Mouse (Mus musculus) forebrain, embryonic 14.5 days (tissue): ENCODE measurements around the gene Prrt1. TPM values are rescaled to one million over a fixed set of nuclear protein-coding genes. Genes with fewer than 3 reads are reported as not detected.
A peak's percentile ranks its signal among the peaks of the same experiment; 100 is the strongest.

Experiments used
- ATAC-seq: fragments of 200-750 bp; cut with Nextera tagmentation; 2 replicates; pipeline ENCODE4 v1.8.0; 2017; ENCODE audit warnings: mild to moderate bottlenecking, moderate library complexity
- DNase-seq: peaks from one replicate; pipeline ENCODE4 v3.0.0-alpha.2; 2015; ENCODE audit warnings: low spot score
- H3K27ac ChIP-seq: fragments of 300-500 bp; sonication (generic); 2 replicates; pipeline ENCODE4 v1.5.1; 2014; ENCODE audit warnings: low read depth, mild to moderate bottlenecking, control low read depth, low read length, moderate library complexity
- H3K27me3 ChIP-seq: fragments of 300-500 bp; sonication (generic); replicated peaks from 2 replicates; pipeline ENCODE4 v1.6.1; 2014; ENCODE audit warnings: low read length, control low read depth, mixed read lengths; ENCODE audit not compliant: control insufficient read depth, insufficient read depth
- H3K36me3 ChIP-seq: fragments of 300-500 bp; sonication (generic); 2 replicates; pipeline ENCODE4 v1.6.1; 2014; ENCODE audit warnings: low read length, control low read depth; ENCODE audit not compliant: control insufficient read depth, insufficient read depth
- H3K4me1 ChIP-seq: fragments of 300-500 bp; sonication (generic); 2 replicates; pipeline ENCODE4 v1.6.1; 2014; ENCODE audit warnings: antibody characterized with exemption, low read length, control low read depth; ENCODE audit not compliant: control insufficient read depth, insufficient read depth
- H3K4me2 ChIP-seq: fragments of 300-500 bp; sonication (generic); 2 replicates; pipeline ENCODE4 v1.6.1; 2014; ENCODE audit warnings: mild to moderate bottlenecking, control low read depth, low read length
- H3K4me3 ChIP-seq: fragments of 300-500 bp; sonication (generic); 2 replicates; pipeline ENCODE4 v1.5.1; 2014; ENCODE audit warnings: low read depth, low read length, control low read depth
- H3K9ac ChIP-seq: fragments of 300-500 bp; sonication (generic); 2 replicates; pipeline ENCODE4 v1.6.1; 2014; ENCODE audit warnings: mild to moderate bottlenecking, low read length, control low read depth, moderate library complexity
- H3K9me3 ChIP-seq: fragments of 300-500 bp; sonication (generic); replicated peaks from 2 replicates; pipeline ENCODE4 v1.6.1; 2016; ENCODE audit warnings: low read length, control low read depth, mixed read lengths; ENCODE audit not compliant: control insufficient read depth
- WGBS: fragments of 180-500 bp; shearing (Covaris S2); extraction: QIAGEN DNeasy Blood & Tissue Kit; methylation state at CpG from one replicate; pipeline ENCODE4 v1.1.7; 2014; 5-methylcytosine and 5-hydroxymethylcytosine counted together
- polyA plus RNA-seq: library from polyadenylated mRNA; unstranded; fragments of >200 nt; fragmentation: Nextera tagmentation; extraction: Ambion mirVana; gene quantifications from 2 replicates; pipeline ENCODE4 v1.2.1, GENCODE M21; 2014

The Prrt1 gene
- polyA plus RNA-seq: 5.0 and 5.5 TPM in 2 replicates

- Histone ChIP-seq H3K4me3 (peak within 1 kb of the TSS; percentile 71), H3K27me3 (peaks cover 20% of the 10 kb centered on the region), H3K9ac (peak within 1 kb of the TSS; percentile 76), H3K9me3 (no peaks in the 10 kb centered on the region), H3K36me3 (peaks cover 5% of the 10 kb centered on the region), H3K4me1 (peaks cover 40% of the 10 kb centered on the region), H3K27ac (peak within 1 kb of the TSS; percentile 91), H3K4me2 (peak within 1 kb of the TSS; percentile 87)
- 1% methylated on average over 16 of the region's 16 CpGs for WGBS
- DNase-seq: peak; percentile 90
- ATAC-seq: peak; percentile 35; the same call in 1 of the 2 replicates
Observed at GRCm38 (mm10) chr17:34629221-34629751, at the start of gene Prrt1. Gene Prrt1 (plus strand): TSS chr17:34629533.

GRCm38 (mm10) chr17:34582528-34582927, 46.8 kb upstream of the Prrt1 start:
- Histone ChIP-seq H3K4me3 (no peak overlapping the region), H3K4me1 (peaks cover 7% of the 10 kb centered on the region), H3K36me3 (no peaks in the 10 kb centered on the region), H3K27me3 (no peaks in the 10 kb centered on the region), H3K9me3 (no peaks in the 10 kb centered on the region), H3K27ac (no peak overlapping the region), H3K9ac (no peak overlapping the region), H3K4me2 (no peak overlapping the region)
- DNase-seq (no peak), ATAC-seq (no peak)
- WGBS: 89% methylated on average over 12 of the region's 12 CpGs

DNA sequence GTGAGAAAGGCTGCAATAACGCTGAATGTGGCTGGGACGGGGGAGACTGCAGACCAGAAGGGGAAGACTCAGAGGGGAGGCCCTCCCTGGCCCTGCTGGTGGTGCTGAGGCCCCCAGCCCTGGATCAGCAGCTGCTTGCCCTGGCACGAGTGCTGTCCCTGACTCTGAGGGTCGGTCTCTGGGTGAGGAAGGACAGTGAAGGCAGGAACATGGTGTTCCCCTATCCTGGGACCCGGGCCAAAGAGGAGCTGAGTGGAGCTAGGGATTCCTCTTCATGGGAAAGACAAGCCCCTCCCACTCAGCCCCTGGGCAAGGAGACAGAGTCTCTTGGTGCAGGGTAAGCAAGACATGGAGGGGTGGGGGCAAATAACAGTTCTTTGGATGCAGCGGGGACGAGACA, 45.9 kb upstream of the Prrt1 start:
- no peaks in the 10 kb centered on the region for H3K27me3 ChIP-seq
- H3K4me1 ChIP-seq: peaks cover 7% of the 10 kb centered on the region
- no peaks in the 10 kb centered on the region for H3K9me3 ChIP-seq
- no peak overlapping the region for H3K9ac ChIP-seq
- no peak overlapping the region for H3K4me2 ChIP-seq
- WGBS: 77% methylated on average over 7 of the region's 7 CpGs
- H3K36me3 ChIP-seq: no peaks in the 10 kb centered on the region
- ATAC-seq (no peak), DNase-seq (no peak)
- no peak overlapping the region for H3K4me3 ChIP-seq
- H3K27ac ChIP-seq: no peak overlapping the region

- Histone ChIP-seq H3K27me3 (no peaks in the 10 kb centered on the region), H3K4me2 (no peak overlapping the region), H3K9me3 (no peaks in the 10 kb centered on the region), H3K4me3 (no peak overlapping the region), H3K4me1 (peaks cover 10% of the 10 kb centered on the region), H3K36me3 (no peaks in the 10 kb centered on the region), H3K27ac (no peak overlapping the region), H3K9ac (no peak overlapping the region)
- 91% methylated on average over 8 of the region's 8 CpGs for whole genome bisulfite sequencing
- no peak for DNase-seq
- ATAC-seq: no peak
Observed at GRCm38 (mm10) chr17:34583819-34584218, 45.5 kb upstream of the Prrt1 start.

- Histone ChIP-seq H3K27me3 (no peaks in the 10 kb centered on the region), H3K9me3 (no peaks in the 10 kb centered on the region), H3K27ac (no peak overlapping the region), H3K4me3 (no peak overlapping the region), H3K4me2 (no peak overlapping the region), H3K4me1 (peaks cover 10% of the 10 kb centered on the region), H3K36me3 (no peaks in the 10 kb centered on the region), H3K9ac (no peak overlapping the region)
- DNase-seq: no peak
- WGBS: 87% methylated on average over 8 of the region's 8 CpGs
- ATAC-seq: no peak
Observed at GRCm38 (mm10) chr17:34585121-34585520, 44.2 kb upstream of the Prrt1 start.

DNA sequence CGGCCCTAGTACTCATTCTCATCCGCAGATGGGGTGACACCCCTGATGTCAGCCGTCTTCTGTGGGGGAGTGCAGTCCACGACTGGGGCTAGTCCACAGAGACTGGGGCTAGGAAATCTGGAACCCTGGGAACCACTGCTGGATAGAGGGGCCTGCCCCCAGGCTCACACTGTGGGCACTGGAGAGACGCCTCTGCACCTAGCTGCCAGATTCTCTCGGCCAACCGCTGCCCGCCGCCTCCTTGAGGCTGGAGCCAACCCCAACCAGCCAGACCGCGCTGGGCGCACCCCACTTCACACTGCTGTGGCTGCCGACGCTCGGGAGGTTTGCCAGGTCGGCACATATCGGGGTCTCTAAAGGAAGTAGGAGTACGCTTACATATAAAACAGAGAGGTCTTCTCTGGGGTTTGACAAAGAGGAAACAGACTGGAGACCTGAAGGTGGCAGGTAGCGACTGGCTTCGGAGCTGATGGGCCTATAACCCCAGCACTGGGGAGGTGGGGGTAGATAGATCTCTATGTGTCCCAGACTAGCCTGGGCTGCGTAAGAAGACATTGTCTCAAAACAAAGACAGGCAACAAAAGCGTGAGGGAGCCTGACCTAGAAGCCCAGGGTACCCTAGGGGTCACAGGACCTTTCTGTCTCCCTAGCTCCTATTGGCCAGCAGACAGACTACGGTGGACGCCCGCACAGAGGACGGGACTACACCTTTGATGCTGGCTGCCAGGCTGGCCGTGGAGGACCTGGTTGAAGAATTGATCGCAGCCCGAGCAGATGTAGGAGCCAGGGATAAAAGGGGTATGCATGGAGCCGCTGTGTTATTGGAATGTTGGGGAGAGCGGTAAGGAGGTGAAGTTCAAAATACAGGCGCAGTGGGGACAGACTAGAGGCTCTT, 43.2 kb upstream of the Prrt1 start:
- H3K27me3 ChIP-seq: no peaks in the 10 kb centered on the region
- peak; percentile 0; the same call in 1 of the 2 replicates for ATAC-seq
- H3K36me3 ChIP-seq: no peaks in the 10 kb centered on the region
- DNase-seq: peak; percentile 40
- peak overlapping the region; percentile 87 for H3K4me2 ChIP-seq
- H3K27ac ChIP-seq: peak overlapping the region; percentile 98
- H3K4me3 ChIP-seq: peak overlapping the region; percentile 63
- WGBS: 14% methylated on average over 32 of the region's 32 CpGs
- peaks cover 18% of the 10 kb centered on the region for H3K4me1 ChIP-seq
- no peaks in the 10 kb centered on the region for H3K9me3 ChIP-seq
- H3K9ac ChIP-seq: peak overlapping the region; percentile 94

DNA sequence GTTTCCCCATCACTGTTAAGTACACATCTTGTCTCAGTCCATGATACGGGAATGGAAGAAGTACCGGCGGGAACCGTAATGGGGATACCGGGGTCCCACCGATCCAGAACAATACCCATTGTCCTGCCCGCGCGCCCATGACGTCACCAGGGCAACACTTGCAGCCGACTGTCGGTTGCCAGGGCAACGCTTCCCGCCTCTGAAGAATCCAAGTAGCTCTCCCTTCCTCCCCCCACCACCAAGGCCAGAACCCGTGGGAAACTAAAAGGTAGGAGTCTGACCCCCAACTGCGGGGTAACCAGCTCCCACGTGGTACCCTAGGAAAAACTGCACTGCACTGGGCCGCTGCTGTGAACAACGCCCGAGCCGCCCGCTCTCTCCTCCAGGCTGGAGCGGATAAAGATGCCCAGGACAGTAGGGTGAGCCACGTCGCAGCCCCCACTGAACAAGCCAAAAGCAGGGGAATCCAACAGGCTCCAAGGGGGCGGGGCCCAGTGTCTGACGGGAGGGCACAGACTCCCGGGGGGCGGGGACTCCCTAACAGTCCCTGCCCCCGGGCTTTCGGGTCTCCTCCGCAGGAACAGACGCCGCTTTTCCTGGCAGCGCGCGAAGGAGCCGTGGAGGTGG, 42.4 kb upstream of the Prrt1 start:
- 2% methylated on average over 38 of the region's 38 CpGs for WGBS
- H3K4me1 ChIP-seq: peaks cover 22% of the 10 kb centered on the region
- H3K9me3 ChIP-seq: no peaks in the 10 kb centered on the region
- H3K27me3 ChIP-seq: no peaks in the 10 kb centered on the region
- peak overlapping the region; percentile 87 for H3K4me2 ChIP-seq
- peak overlapping the region; percentile 98 for H3K27ac ChIP-seq
- peak; percentile 95 for DNase-seq
- peak; percentile 84 for ATAC-seq
- no peaks in the 10 kb centered on the region for H3K36me3 ChIP-seq
- H3K4me3 ChIP-seq: peak overlapping the region; percentile 63
- H3K9ac ChIP-seq: peak overlapping the region; percentile 94

DNA sequence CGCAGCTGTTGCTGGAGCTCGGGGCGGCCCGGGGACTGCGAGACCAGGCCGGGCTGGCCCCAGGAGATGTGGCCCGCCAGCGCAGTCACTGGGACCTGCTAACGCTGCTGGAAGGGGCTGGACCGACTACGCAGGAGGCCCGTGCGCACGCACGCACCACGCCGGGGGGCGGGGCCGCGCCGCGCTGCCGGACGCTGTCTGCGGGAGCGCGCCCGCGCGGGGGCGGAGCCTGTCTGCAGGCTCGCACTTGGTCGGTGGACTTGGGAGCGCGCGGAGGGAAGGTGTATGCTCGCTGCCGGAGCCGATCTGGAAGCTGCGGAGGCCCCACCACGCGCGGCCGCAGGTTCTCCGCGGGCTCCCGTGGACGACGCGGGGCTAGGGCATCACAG, 41.9 kb upstream of the Prrt1 start:
- H3K9me3 ChIP-seq: no peaks in the 10 kb centered on the region
- H3K4me2 ChIP-seq: peak overlapping the region; percentile 87
- WGBS: under 1% methylated on average over 43 of the region's 50 CpGs
- peak overlapping the region; percentile 94 for H3K9ac ChIP-seq
- H3K36me3 ChIP-seq: no peaks in the 10 kb centered on the region
- H3K4me1 ChIP-seq: peaks cover 22% of the 10 kb centered on the region
- H3K27me3 ChIP-seq: no peaks in the 10 kb centered on the region
- peak; percentile 84 for ATAC-seq
- peak; percentile 97 for DNase-seq
- H3K4me3 ChIP-seq: peak overlapping the region; percentile 63
- H3K27ac ChIP-seq: peak overlapping the region; percentile 98
